Mouse (Mus musculus) olfactory bulb, adult 2 months (tissue): Measurements from ENCODE around the gene Epha3. TPM values are rescaled to one million over a fixed set of nuclear protein-coding genes. Genes with fewer than 3 reads are reported as not detected.

Experiments
- H3K27ac ChIP-seq: fragments of 200-500 bp; 2 replicates; pipeline ENCODE4 v1.5.1; 2012; ENCODE audit warnings: low read depth, low read length; ENCODE audit not compliant: insufficient read depth
- H3K4me1 ChIP-seq: fragments of 200-500 bp; 2 replicates; pipeline ENCODE4 v1.6.1; 2012; ENCODE audit warnings: low read length; ENCODE audit not compliant: control insufficient read depth, insufficient read depth
- H3K4me3 ChIP-seq: fragments of 200-500 bp; 2 replicates; pipeline ENCODE4 v1.5.1; 2012; ENCODE audit warnings: mild to moderate bottlenecking, low read depth, low read length, moderate library complexity; ENCODE audit not compliant: insufficient read depth
- CTCF ChIP-seq: fragments of 200-500 bp; IDR thresholded peaks from 2 replicates; pipeline ENCODE4 v1.5.1; 2012; ENCODE audit warnings: low read depth, mild to moderate bottlenecking, low read length, moderate library complexity; ENCODE audit not compliant: insufficient read depth
- POLR2A ChIP-seq: fragments of 200-500 bp; IDR thresholded peaks from 2 replicates; pipeline ENCODE4 v1.6.1; 2012; ENCODE audit warnings: mild to moderate bottlenecking, low read depth, low read length, moderate library complexity; ENCODE audit not compliant: insufficient read depth
- WGBS: fragments of 180-500 bp; shearing (Covaris S2); methylation state at CpG from one replicate; pipeline ENCODE4 v1.1.7; 2018; 5-methylcytosine and 5-hydroxymethylcytosine counted together
- polyA plus RNA-seq: library from polyadenylated mRNA; stranded (reverse); fragments of >200 nt; gene quantifications from 2 replicates; pipeline ENCODE4 v1.2.4, GENCODE M21; 2012; ENCODE audit warnings: low replicate concordance; ENCODE audit not compliant: missing spikeins, insufficient read depth, insufficient read length

Gene Epha3
- polyA plus RNA-seq, 1 experiment, result not detected

DNA sequence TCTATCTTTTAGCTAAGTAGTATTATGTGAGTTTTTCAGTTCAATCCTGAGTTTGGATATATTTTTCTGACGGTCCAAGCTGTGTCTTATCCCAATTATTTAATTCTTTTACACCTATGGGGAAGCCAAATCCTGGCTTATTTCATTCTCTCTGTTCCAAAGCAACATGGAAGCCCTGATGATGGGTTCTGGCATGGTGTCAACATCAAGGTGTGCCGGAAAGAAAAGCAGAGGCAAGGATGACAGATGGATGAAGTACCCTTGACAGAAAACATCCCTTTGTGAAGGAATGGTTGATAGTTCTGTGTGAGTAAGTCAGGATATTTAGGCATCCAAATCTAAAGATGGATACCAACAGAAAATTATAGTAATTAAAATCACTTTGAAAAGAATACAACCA, 21.1 kb downstream of the Epha3 start:
- TF ChIP-seq POLR2A (no peak), CTCF (no peak)
- WGBS, result 93% methylated on average over 2 of the region's 2 CpGs
- Histone ChIP-seq H3K27ac (no peak overlapping the region), H3K4me3 (no peak overlapping the region), H3K4me1 (no peaks in the 10 kb centered on the region)

DNA sequence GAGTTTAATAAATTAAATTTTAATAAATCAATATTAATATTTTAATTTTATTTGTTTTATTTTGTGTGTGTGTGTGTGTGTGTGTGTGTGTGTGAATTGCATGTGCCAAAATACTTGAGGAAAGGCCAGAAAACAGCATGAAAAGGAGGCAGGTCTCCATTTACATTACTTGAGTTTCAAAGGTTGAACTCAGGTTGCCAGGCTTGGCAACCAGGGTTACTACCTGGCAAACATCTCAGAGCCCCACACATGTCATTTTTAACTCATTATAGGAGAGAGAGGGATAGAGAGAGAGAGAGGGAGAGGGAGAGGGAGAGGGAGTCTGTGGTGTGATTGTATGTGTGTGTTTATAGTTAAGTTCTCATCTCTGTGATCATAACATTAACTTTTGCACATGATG, 26.5 kb downstream of the Epha3 start:
- TF ChIP-seq CTCF (no peak), POLR2A (no peak)

DNA sequence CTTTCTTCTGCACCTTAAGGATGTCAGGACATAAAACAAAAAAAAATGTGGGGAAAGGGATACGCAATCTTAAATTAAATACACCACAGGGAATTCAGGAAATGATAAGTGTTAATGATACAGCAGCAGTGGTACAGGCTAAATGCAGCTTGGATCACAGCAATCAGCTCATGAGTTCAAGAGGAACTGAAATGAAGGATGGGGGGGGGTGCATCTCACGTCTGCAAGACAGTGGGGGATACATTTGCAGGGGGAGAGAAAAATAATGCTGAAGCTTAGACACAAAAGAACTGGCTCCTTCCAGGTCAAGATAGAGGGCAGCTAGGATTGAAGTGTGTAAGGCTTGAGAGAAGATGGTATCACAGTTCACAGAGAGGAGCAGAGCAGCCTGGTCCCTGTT, 42.8 kb downstream of the Epha3 start:
- TF ChIP-seq CTCF (no peak), POLR2A (no peak)
- Histone ChIP-seq H3K27ac (no peak overlapping the region), H3K4me1 (no peaks in the 10 kb centered on the region), H3K4me3 (no peak overlapping the region)
- WGBS, result 47% methylated on average over 2 of the region's 2 CpGs

More for the DNA sequence above, 26.5 kb downstream of the Epha3 start:
- H3K27ac ChIP-seq, result no peak overlapping the region
- no peaks in the 10 kb centered on the region for H3K4me1 ChIP-seq
- H3K4me3 ChIP-seq, result no peak overlapping the region

DNA sequence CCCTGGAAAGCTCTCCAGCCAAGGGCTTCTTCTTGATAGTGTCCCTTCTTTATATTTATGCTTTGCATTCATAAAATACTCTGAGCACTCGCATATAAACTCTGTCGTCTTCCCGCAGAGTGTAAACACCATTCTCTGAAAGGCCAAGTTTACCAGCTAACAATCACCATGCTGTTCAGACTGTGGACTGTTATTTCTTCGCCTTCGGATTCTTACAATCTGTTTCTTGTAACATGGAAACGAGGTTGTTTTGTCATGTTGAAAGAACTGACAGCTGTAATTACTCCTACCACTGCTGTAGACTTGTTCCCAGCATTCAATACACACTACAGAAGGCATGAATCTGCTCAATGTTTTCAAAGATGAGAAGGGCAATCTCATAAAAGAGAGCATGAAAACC, 46.4 kb downstream of the Epha3 start:
- Histone ChIP-seq H3K4me1 (no peaks in the 10 kb centered on the region), H3K4me3 (no peak overlapping the region), H3K27ac (peak overlapping the region; percentile 23; the same call in 1 of the 2 replicates)
- 12% methylated on average over 6 of the region's 6 CpGs for WGBS
- TF ChIP-seq CTCF (no peak), POLR2A (no peak)

DNA sequence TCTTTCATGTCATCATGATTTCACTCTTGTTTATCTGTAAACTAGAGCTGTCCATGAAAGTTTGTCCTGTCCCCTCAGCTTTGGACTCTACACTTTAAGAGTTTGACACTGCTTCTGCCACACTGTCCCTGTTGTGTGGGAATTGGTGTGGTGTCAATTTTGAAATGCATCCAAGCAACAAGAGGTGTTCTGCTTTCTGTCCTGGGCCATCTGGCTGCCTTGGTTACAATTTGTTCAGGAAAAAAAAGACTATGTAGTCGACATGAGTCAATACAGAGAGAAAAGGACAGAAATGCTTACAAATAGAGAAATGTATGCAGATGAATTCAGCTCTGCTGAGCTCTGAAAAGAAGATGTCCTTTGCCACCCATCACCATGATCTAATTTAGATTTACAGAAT, 47.3 kb downstream of the Epha3 start:
- H3K4me3 ChIP-seq, result no peak overlapping the region
- H3K27ac ChIP-seq, result no peak overlapping the region
- WGBS, result 17% methylated on average over 1 of the region's 1 CpGs
- TF ChIP-seq CTCF, result no peak
- no peak for TF ChIP-seq POLR2A
- H3K4me1 ChIP-seq, result no peaks in the 10 kb centered on the region

DNA sequence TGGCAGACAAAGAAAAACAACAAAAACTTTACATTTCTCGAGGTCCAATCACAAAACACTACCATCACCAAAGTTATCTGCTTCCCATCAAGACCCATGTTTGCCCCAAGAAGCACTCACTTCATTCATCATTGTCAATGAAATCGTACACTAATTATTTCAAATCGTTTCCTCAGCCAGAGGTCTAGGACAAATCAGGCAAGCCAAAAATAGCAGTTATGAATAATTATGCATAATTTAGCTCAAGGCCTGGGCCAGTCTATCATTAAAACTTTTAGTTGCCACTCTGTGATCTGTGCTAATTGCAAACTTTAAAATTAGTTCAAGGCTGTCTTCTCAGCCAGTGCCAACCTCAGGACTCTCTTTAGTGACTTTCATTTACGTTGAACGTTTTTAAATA, 54.1 kb downstream of the Epha3 start:
- TF ChIP-seq CTCF (no peak), POLR2A (no peak)
- WGBS, result 48% methylated on average over 5 of the region's 5 CpGs
- Histone ChIP-seq H3K4me3 (no peak overlapping the region), H3K27ac (no peak overlapping the region), H3K4me1 (no peaks in the 10 kb centered on the region)

DNA sequence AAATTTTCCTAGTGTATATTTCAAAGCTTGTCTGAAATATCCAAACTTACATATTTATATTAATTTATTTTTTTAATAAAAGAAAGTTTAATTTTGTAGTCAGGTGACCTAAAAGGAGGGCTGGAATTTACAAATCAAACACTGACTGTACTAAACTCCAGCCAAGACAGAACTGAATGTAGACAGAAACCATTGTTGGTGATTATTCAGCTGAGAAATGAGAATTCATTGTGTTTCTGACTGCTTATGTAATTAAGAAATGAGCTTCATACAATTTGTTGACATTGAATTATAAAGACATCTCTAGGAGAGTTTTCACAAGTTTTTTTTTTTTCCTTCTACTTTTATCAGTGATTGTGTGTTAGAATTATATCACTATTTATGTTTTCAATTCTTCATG, 55.0 kb downstream of the Epha3 start:
- TF ChIP-seq POLR2A (no peak), CTCF (no peak)
- Histone ChIP-seq H3K4me3 (no peak overlapping the region), H3K27ac (no peak overlapping the region), H3K4me1 (no peaks in the 10 kb centered on the region)

DNA sequence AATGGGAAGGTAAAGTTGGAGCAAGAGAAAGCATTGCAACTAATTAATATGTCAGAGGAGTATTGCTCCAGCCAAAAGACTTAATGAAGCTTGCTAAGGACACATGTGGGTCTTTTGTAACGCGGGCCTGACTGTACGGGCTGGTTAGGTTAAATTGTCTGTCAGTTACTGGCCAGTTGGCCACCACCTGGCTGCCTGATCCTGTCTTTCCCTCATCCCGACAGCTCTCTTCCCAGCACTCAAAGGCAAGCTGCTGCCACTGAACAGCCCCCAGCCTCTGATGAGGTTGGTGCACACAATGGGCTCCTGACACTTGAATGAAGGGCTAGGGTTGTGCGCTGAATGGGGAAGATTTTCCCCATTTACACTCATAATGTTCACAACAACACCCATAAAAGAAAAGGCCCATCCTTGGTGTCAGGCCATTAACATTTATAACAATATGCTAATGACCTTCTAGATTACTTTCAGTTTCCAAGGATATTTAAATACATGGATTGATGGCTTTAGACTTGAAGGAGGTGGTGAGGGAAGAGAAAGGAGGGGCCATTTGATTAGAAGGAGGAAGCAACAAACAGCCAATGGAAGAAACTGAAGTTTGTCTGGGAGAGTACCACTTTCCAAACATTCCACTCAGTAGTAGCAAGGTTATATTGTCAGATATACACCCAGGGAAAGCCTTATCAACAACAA, 57.4 kb downstream of the Epha3 start:
- Histone ChIP-seq H3K27ac (no peak overlapping the region), H3K4me1 (no peaks in the 10 kb centered on the region), H3K4me3 (no peak overlapping the region)
- 54% methylated on average over 5 of the region's 5 CpGs for WGBS
- TF ChIP-seq CTCF (no peak), POLR2A (no peak)

DNA sequence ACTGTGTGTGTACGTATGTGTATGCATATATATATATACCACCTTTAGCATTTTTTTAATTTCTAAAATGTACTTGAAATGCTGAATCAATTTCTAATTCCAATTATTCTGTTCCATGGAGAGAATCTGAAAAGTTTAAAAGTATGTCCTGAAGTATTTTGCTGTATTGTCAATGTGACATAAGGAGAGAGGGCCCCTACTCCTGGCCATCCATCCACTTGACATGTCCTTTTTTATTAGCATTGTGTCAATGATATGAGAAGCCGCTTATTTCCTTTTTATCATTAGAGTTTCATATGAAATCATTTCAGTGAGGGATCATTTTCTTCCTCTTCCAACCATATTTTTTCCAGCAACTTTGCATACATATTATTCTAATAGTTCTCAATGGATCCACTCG, 58.0 kb downstream of the Epha3 start:
- 68% methylated on average over 3 of the region's 3 CpGs for WGBS
- Histone ChIP-seq H3K27ac (no peak overlapping the region), H3K4me1 (no peaks in the 10 kb centered on the region), H3K4me3 (no peak overlapping the region)
- TF ChIP-seq CTCF (no peak), POLR2A (no peak)

DNA sequence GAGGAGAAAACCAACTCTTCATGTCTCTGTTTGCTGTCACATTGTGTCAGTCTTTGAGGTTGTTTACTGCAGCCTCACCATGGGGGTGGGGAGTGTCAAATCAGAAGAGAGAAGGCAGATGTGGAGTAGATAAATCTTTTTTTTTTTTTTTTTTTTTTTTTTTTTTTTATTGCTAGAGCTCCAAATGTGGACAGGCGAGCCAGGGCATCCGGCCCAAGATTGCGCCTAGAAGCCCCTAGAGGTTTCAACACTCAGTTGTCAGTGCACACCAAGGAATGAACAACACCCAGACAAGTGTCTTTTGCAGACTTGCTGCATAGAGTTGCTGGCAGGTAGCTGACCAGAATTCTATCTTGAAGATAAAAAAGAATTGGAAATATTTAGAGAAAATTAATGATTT, 62.5 kb downstream of the Epha3 start:
- WGBS, result 85% methylated on average over 3 of the region's 3 CpGs
- TF ChIP-seq CTCF (no peak), POLR2A (no peak)

More for the DNA sequence above, 62.5 kb downstream of the Epha3 start:
- Histone ChIP-seq H3K27ac (no peak overlapping the region), H3K4me3 (no peak overlapping the region), H3K4me1 (no peaks in the 10 kb centered on the region)
